Comparison of ENCODE assay signal across 8 mouse cellular contexts in the genomic region with DNA sequence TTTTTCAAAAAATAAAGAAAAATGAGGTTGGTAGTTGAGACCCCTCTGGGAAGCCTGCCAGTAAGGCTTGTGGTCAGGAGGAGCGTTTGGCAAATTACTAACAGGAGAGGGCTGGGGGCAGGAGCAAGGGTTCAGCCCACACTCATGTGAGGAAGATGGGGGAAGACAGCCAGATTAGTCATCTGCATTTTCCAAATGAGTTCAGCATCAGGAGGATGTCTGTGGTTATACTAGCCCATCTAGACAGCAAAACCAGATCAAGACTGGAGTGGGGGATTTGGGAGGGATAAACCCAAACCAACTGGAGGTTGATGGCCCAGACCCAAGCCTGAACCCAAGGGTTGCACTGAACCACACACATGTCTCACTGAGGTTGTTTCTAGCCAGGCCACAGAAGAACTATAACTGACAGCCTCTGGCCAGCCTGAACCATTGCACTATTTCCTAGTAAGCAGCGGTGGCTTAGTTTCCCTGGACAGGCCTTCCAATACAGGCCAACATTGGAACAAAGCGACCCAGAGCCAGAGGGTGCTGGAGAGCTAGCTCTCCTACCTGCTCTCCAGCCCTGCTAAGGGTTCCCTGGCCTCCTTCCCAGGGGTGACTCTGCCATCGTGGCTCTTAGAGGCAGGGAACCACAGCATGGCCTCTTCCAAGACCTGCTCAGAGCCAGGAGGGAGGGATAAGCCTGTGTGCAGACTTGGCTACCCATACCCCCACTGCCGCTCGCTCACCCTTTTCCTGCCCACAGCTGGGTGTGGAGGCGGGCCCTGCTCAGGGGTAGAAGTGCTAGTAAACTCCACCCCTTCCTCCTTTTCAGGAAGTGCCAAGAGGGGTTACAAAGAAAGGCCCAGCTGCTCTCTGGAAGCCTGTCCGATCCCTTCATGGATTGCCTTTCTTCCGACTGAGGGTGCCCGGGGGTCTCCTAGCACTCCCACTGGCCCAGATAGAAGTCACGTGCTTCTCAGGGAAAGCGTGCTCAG. TPM values are rescaled to one million over a fixed set of nuclear protein-coding genes. Genes with fewer than 3 reads are reported as not detected.
DNase-seq lines count a peak whose midpoint lies in the region; ATAC-seq and TF ChIP-seq lines count a peak whose summit lies in the region.

No protein-coding gene starts in this region.

- no peaks in the 10 kb centered on the region for H3K9me3 ChIP-seq in embryonic facial prominence, embryonic 10.5 days
- H3K9me3 ChIP-seq in heart, postnatal 0 days (replicated peaks; ENCODE audit: control insufficient read depth, low read length): no peaks in the 10 kb centered on the region
- no peaks in the 10 kb centered on the region for H3K9me3 ChIP-seq in limb, embryonic 13.5 days

- H3K4me1 ChIP-seq in embryonic facial prominence, embryonic 10.5 days: peaks cover 31% of the 10 kb centered on the region
- no peaks in the 10 kb centered on the region for H3K4me1 ChIP-seq in heart, postnatal 0 days (ENCODE audit: control insufficient read depth, insufficient read depth)
- peaks cover 27% of the 10 kb centered on the region for H3K4me1 ChIP-seq in limb, embryonic 13.5 days

- H3K4me3 ChIP-seq in embryonic facial prominence, embryonic 10.5 days: no peak overlapping the region
- H3K4me3 ChIP-seq in heart, postnatal 0 days (ENCODE audit: low read depth, low read length): 0 out of 2 replicates have a peak overlapping the region, but pooled peaks have one; percentile 8
- H3K4me3 ChIP-seq in limb, embryonic 13.5 days: no peak overlapping the region

- H3K4me2 ChIP-seq in heart, postnatal 0 days (ENCODE audit: low read depth, low read length): peak overlapping the region; percentile 30; the same call in 1 of the 2 replicates
- peak overlapping the region; percentile 2; the same call in 1 of the 2 replicates for H3K4me2 ChIP-seq in limb, embryonic 13.5 days (replicated peaks)

- H3K9ac ChIP-seq in heart, postnatal 0 days (replicated peaks; ENCODE audit: low read depth, low read length): no peak overlapping the region; the same call in 1 of the 2 replicates
- H3K9ac ChIP-seq in limb, embryonic 13.5 days: no peak overlapping the region

- H3K27ac ChIP-seq in embryonic facial prominence, embryonic 10.5 days (replicated peaks): peak overlapping the region; percentile 74
- H3K27ac ChIP-seq in heart, postnatal 0 days (ENCODE audit: low read depth): peak overlapping the region; percentile 77
- H3K27ac ChIP-seq in limb, embryonic 13.5 days: peak overlapping the region; percentile 67; the same call in 1 of the 2 replicates

- DNase-seq in ovary, adult 18-20 months (ENCODE audit: low spot score): peak; percentile 52
- no peak for DNase-seq in ovary, postnatal 10 days (ENCODE audit: low spot score)
- no peak for DNase-seq in embryonic facial prominence, embryonic 10.5 days (ENCODE audit: low spot score)
- peak; percentile 49 for DNase-seq in heart, postnatal 0 days (ENCODE audit: low spot score)
- DNase-seq in naive thymus-derived CD4-positive, alpha-beta T cell, adult 2 months (ENCODE audit: low read depth): peak; percentile 85
- no peak for DNase-seq in cerebellum, adult 11-12 months
- no peak for DNase-seq in urinary bladder, postnatal 10 days (ENCODE audit: low spot score)

- WGBS in embryonic facial prominence, embryonic 10.5 days: 65% methylated on average over 12 of the region's 12 CpGs
- WGBS in heart, postnatal 0 days: 62% methylated on average over 12 of the region's 12 CpGs
- 67% methylated on average over 12 of the region's 12 CpGs for WGBS in limb, embryonic 13.5 days

- TF ChIP-seq CTCF in heart, postnatal 0 days (IDR thresholded peaks at IDR 0.05; ENCODE audit: low read depth): no peak

- H3K27me3 ChIP-seq in embryonic facial prominence, embryonic 10.5 days (replicated peaks; ENCODE audit: low read depth, poor library complexity, severe bottlenecking): peaks cover 3% of the 10 kb centered on the region
- no peaks in the 10 kb centered on the region for H3K27me3 ChIP-seq in heart, postnatal 0 days (ENCODE audit: control insufficient read depth, insufficient read depth, low read length)
- H3K27me3 ChIP-seq in limb, embryonic 13.5 days: no peaks in the 10 kb centered on the region

- peak; percentile 64 for ATAC-seq in heart, postnatal 0 days (ENCODE audit: insufficient read depth, low read depth)
- ATAC-seq in limb, embryonic 13.5 days (ENCODE audit: low FRiP score, low read depth): no peak

- TF ChIP-seq EP300 in heart, postnatal 0 days (IDR thresholded peaks at IDR 0.05; ENCODE audit: low read depth): no peak

- H3K36me3 ChIP-seq in embryonic facial prominence, embryonic 10.5 days (replicated peaks): no peaks in the 10 kb centered on the region
- H3K36me3 ChIP-seq in heart, postnatal 0 days (replicated peaks; ENCODE audit: control insufficient read depth, insufficient read depth, low read length): no peaks in the 10 kb centered on the region
- no peaks in the 10 kb centered on the region for H3K36me3 ChIP-seq in limb, embryonic 13.5 days

RNA-seq across cellular contexts. Expression of a gene that starts 5.2 kb away (rescaled TPM):
- polyA plus RNA-seq in embryonic facial prominence, embryonic 10.5 days (2016; fragmentation: Nextera tagmentation; extraction: Ambion mirVana): 8.5 and 9.0 TPM in 2 replicates
- 87.0 and 92.7 TPM in 2 replicates for total RNA-seq in heart, postnatal 0 days (2014; rRNA removed; ENCODE audit: low replicate concordance)
- polyA plus RNA-seq in heart, postnatal 0 days (2015; fragmentation: Nextera tagmentation; extraction: Ambion mirVana): 8.0 and 10.1 TPM in 2 replicates
- polyA plus RNA-seq in limb, embryonic 13.5 days (2015; fragmentation: Nextera tagmentation; extraction: Ambion mirVana): 14.0 and 14.7 TPM in 2 replicates

RNA-seq across cellular contexts. Expression of a gene that starts 11.5 kb away (rescaled TPM):
- 70.0 and 76.4 TPM in 2 replicates for polyA plus RNA-seq in embryonic facial prominence, embryonic 10.5 days (2016; fragmentation: Nextera tagmentation; extraction: Ambion mirVana)
- total RNA-seq in heart, postnatal 0 days (2014; rRNA removed; ENCODE audit: low replicate concordance): 27.5 and 52.3 TPM in 2 replicates
- polyA plus RNA-seq in heart, postnatal 0 days (2015; fragmentation: Nextera tagmentation; extraction: Ambion mirVana): 9.9 and 10.0 TPM in 2 replicates
- 39.3 and 40.2 TPM in 2 replicates for polyA plus RNA-seq in limb, embryonic 13.5 days (2015; fragmentation: Nextera tagmentation; extraction: Ambion mirVana)

RNA-seq across cellular contexts. Expression of a gene that starts 20.4 kb away (rescaled TPM):
- polyA plus RNA-seq in embryonic facial prominence, embryonic 10.5 days (2016; fragmentation: Nextera tagmentation; extraction: Ambion mirVana): 296 and 300 TPM in 2 replicates
- total RNA-seq in heart, postnatal 0 days (2014; rRNA removed; ENCODE audit: low replicate concordance): 106 and 112 TPM in 2 replicates
- polyA plus RNA-seq in heart, postnatal 0 days (2015; fragmentation: Nextera tagmentation; extraction: Ambion mirVana): 104 and 119 TPM in 2 replicates
- 335 and 351 TPM in 2 replicates for polyA plus RNA-seq in limb, embryonic 13.5 days (2015; fragmentation: Nextera tagmentation; extraction: Ambion mirVana)

RNA-seq across cellular contexts. Expression of a gene that starts 54.9 kb away (rescaled TPM):
- 4.6 and 5.2 TPM in 2 replicates for polyA plus RNA-seq in embryonic facial prominence, embryonic 10.5 days (2016; fragmentation: Nextera tagmentation; extraction: Ambion mirVana)
- total RNA-seq in heart, postnatal 0 days (2014; rRNA removed; ENCODE audit: low replicate concordance): 11.6 and 16.1 TPM in 2 replicates
- 5.7 and 7.2 TPM in 2 replicates for polyA plus RNA-seq in heart, postnatal 0 days (2015; fragmentation: Nextera tagmentation; extraction: Ambion mirVana)
- 9.0 and 9.7 TPM in 2 replicates for polyA plus RNA-seq in limb, embryonic 13.5 days (2015; fragmentation: Nextera tagmentation; extraction: Ambion mirVana)

RNA-seq across cellular contexts. Expression of a gene that starts 55.1 kb away (rescaled TPM):
- 49.6 and 54.9 TPM in 2 replicates for polyA plus RNA-seq in embryonic facial prominence, embryonic 10.5 days (2016; fragmentation: Nextera tagmentation; extraction: Ambion mirVana)
- total RNA-seq in heart, postnatal 0 days (2014; rRNA removed; ENCODE audit: low replicate concordance): 3.1 and 5.2 TPM in 2 replicates
- polyA plus RNA-seq in heart, postnatal 0 days (2015; fragmentation: Nextera tagmentation; extraction: Ambion mirVana): 68.8 and 70.9 TPM in 2 replicates
- 49.6 and 55.6 TPM in 2 replicates for polyA plus RNA-seq in limb, embryonic 13.5 days (2015; fragmentation: Nextera tagmentation; extraction: Ambion mirVana)

Comparison
In these comparisons a context has a peak if more than half of its experiments do, and no peak if none do; other contexts are left out.
1. DNase-seq: peak in ovary, adult 18-20 months (single experiment), heart, postnatal 0 days (single experiment) and naive thymus-derived CD4-positive, alpha-beta T cell, adult 2 months (single experiment); none in ovary, postnatal 10 days (single experiment), embryonic facial prominence, embryonic 10.5 days (single experiment), cerebellum, adult 11-12 months (single experiment) and urinary bladder, postnatal 10 days (single experiment).
2. Peak in every context shown above with its lines, with median percentiles within 50 percentile points of each other: H3K27ac ChIP-seq.